Mouse (Mus musculus) inflammation-experienced regulatory T-cells, adult 6 months (primary cell): ENCODE data around the gene Nup214. TPM values are rescaled to one million over a fixed set of nuclear protein-coding genes. Genes with fewer than 3 reads are reported as not detected.
"Not testable (repeated sequence)": the region's sequence is repeated elsewhere in the genome, so short reads cannot be mapped to it uniquely, and the experiment has no call there.

Experiments
- ATAC-seq: one replicate; pipeline ENCODE4 v1.8.0; 2017
- polyA plus RNA-seq, 3 experiments: library from polyadenylated mRNA; unstranded; fragments of 100-300 nt; shearing (Covaris generic); gene quantifications; one replicate each; pipeline ENCODE4 v1.2.1; 2017

Nup214 gene
- polyA plus RNA-seq, 3 experiments from 2014 or later, result 75.0 to 105 (median 96.0) TPM

GRCm38 (mm10) chr2:31964191-31964590 is 10.0 kb upstream of the Nup214 start:
- no peak for ATAC-seq

- ATAC-seq, result no peak
These were observed 9.1 kb upstream of the Nup214 start for GRCm38 (mm10) chr2:31965110-31965509.

GRCm38 (mm10) chr2:31966801-31967200 is 7.4 kb upstream of the Nup214 start:
- no peak for ATAC-seq

- no peak for ATAC-seq
These were observed 1.6 kb upstream of the Nup214 start for GRCm38 (mm10) chr2:31972589-31972988.

GRCm38 (mm10) chr2:31974809-31975371 is 654 bp downstream of the Nup214 start:
- ATAC-seq, result no peak

- no peak for ATAC-seq
These were observed 13.5 kb downstream of the Nup214 start for GRCm38 (mm10) chr2:31987774-31988173.

- ATAC-seq, result no peak
These were observed 16.7 kb downstream of the Nup214 start for GRCm38 (mm10) chr2:31990961-31991360.

- ATAC-seq, result no peak
These were observed 20.7 kb downstream of the Nup214 start for GRCm38 (mm10) chr2:31994896-31995295.

DNA sequence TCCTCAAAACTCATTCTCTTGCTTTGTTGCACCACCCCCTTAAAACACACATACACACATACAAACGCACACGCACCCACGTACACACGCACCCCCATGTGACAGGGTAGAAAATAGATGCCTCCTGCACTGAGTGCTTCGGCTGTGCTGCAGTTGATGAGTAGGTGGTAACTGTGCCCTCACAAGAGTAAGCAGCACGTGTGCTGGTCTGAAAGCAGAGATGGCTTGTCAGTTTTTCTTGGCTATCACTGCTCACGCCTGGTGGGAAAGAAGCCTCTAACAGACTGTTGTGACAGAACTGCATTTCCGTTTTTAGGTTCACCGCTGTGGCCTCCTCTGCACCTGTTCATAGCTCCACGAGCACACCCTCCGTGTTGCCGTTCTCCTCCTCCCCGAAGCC is 21.8 kb downstream of the Nup214 start:
- no peak for ATAC-seq

- ATAC-seq, result no peak
These were observed 23.3 kb downstream of the Nup214 start for GRCm38 (mm10) chr2:31997539-31997938.

GRCm38 (mm10) chr2:31998443-31998842 is 24.2 kb downstream of the Nup214 start:
- ATAC-seq, result no peak

- ATAC-seq, result no peak
These were observed 34.1 kb downstream of the Nup214 start for GRCm38 (mm10) chr2:32008311-32008710.

GRCm38 (mm10) chr2:32008716-32009115 is 34.5 kb downstream of the Nup214 start:
- no peak for ATAC-seq

GRCm38 (mm10) chr2:32019704-32020103 is 45.5 kb downstream of the Nup214 start:
- ATAC-seq, result no peak

- ATAC-seq, result no peak
These were observed 46.0 kb downstream of the Nup214 start for GRCm38 (mm10) chr2:32020229-32020628.

GRCm38 (mm10) chr2:32024372-32024771 is 50.1 kb downstream of the Nup214 start:
- no peak for ATAC-seq

DNA sequence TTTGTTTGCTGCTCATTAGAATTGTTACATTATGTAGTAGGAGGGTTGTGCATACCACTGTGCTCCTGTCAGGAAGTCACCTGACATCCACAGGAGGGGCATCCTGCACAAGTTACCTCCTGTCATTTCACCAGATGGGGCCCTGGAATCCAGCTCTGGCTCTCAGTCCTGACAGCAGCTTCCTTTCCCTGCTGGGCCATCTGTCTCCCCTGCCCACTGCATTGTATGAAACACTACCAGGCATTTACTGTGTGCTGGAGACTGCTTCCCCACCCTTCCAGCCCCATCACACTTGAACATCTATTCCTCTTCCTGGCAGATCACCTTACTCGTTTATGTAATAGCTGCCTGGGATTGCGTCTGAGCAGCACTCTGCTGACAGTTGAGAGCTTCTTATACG is 55.4 kb downstream of the Nup214 start:
- ATAC-seq, result no peak

GRCm38 (mm10) chr2:32033436-32033835 is 59.2 kb downstream of the Nup214 start:
- ATAC-seq, result no peak

- ATAC-seq, result no peak
These were observed 60.0 kb downstream of the Nup214 start for GRCm38 (mm10) chr2:32034206-32034605.

- ATAC-seq, result peak; percentile 87
These were observed 63.1 kb downstream of the Nup214 start for GRCm38 (mm10) chr2:32037279-32037858.

DNA sequence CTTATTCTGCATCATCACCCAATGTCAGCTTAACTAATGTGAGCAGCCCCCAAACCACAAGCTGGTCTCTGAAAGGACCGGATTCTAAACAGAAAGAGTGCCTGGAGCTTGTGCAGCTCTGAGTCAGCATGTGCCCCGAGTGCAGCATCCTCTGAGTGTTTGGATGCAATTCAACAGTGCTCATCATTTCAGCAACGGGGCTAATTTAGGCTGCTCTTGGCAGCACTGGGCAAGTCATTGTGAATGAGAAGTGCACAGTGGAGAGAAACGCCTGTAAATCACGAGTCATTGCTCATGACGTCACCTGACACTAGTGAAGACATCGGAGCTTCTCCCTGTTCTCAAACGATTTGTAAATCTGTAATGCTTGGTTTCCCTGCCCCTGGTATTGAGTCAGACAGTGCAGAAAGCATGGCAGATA is 64.4 kb downstream of the Nup214 start:
- peak; percentile 23 for ATAC-seq

DNA sequence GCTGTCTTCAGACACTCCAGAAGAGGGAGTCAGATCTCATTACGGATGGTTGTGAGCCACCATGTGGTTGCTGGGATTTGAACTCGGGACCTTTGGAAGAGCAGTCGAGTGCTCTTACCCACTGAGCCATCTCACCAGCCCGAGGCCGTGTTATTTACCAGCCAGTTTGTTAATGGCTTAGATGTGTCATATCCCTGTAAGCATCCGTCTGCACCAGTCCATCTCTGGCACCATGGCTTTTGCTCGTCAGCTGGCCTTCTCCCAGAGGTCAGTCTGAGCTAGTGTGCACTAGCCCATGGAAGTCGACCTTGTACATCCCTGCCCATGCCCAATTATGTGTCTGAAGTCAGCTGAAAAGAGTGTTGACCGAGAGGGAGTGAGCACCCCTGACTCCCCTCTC is 66.4 kb downstream of the Nup214 start:
- ATAC-seq, result not testable (repeated sequence)

DNA sequence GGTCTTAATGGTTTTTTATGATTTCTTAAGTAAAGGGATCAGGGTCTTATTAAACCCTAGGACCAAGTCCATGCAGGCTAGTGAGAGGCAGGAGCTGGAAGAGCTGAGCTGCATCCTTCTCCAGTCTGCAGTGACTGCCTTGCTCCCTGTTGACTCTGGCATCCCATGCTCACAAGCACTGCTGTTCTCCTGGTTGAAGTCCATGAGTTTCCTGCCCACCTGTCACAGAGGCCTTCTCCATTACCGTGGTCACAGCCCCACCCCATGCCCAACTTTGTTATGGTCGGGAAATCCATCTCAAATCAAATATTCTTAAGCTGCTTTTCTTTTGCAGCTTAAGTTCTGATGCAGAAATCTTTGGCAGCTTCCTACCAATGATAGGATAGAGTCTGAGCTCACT is 66.9 kb downstream of the Nup214 start:
- ATAC-seq, result no peak

GRCm38 (mm10) chr2:32043836-32044235 is 69.6 kb downstream of the Nup214 start:
- no peak for ATAC-seq

DNA sequence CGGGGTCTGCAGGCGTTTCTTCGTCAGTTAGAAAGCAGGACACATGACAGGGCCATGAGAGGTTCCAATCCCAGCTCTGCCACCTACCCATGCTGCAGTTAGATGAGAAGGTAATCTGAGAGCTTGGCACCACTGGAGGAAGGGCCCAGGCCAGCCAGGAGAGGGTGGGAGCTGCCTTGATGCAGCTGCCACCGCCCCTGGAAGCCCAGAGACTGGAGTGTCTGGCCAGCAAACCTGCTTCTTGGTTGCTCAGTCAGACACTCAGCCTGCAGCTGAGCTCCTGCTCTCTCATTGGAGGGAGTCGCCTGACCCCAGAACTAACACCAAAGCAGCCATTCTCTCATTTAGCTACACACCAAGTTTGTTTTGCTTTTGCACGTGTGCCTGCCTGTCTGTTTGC is 71.1 kb downstream of the Nup214 start:
- no peak for ATAC-seq
